Mouse (Mus musculus) gastrocnemius, adult 8-10 months (tissue): ENCODE data around the gene Lpcat2. TPM values are rescaled to one million over a fixed set of nuclear protein-coding genes. Genes with fewer than 3 reads are reported as not detected.
"Not testable (repeated sequence)": the region's sequence is repeated elsewhere in the genome, so short reads cannot be mapped to it uniquely, and the experiment has no call there.

Experiments used
- DNase-seq, 2 experiments: peaks; one replicate each; pipeline ENCODE4 v3.0.0; 2022; ENCODE audit warnings: low spot score in 2 of 2
- total RNA-seq, 4 experiments: library from RNA; stranded (reverse); gene quantifications; 2 replicates each; pipeline ENCODE4 v1.2.4; 2022

Lpcat2 gene
- total RNA-seq, 4 experiments from 2014 or later = 0.13 to 0.60 (median 0.23) TPM

- DNase-seq = no peak
Observed at GRCm38 (mm10) chr8:92853188-92853983, 1.8 kb upstream of the Lpcat2 start.

GRCm38 (mm10) chr8:92854673-92855072, 466 bp upstream of the Lpcat2 start:
- DNase-seq = no peak

- no peak for DNase-seq
Observed at GRCm38 (mm10) chr8:92856273-92856986, 1.3 kb downstream of the Lpcat2 start.

- DNase-seq = no peak
Observed at GRCm38 (mm10) chr8:92858475-92859182, 3.5 kb downstream of the Lpcat2 start.

- no peak for DNase-seq
Observed at GRCm38 (mm10) chr8:92861977-92862376, 6.8 kb downstream of the Lpcat2 start.

GRCm38 (mm10) chr8:92870281-92870680, 15.1 kb downstream of the Lpcat2 start:
- DNase-seq = no peak

- DNase-seq = no peak
Observed at GRCm38 (mm10) chr8:92872063-92872759, 17.1 kb downstream of the Lpcat2 start.

GRCm38 (mm10) chr8:92875795-92876194, 20.7 kb downstream of the Lpcat2 start:
- DNase-seq = no peak

- no peak for DNase-seq
Observed at GRCm38 (mm10) chr8:92881247-92881646, 26.1 kb downstream of the Lpcat2 start.

GRCm38 (mm10) chr8:92883771-92884170, 28.6 kb downstream of the Lpcat2 start:
- no peak for DNase-seq

GRCm38 (mm10) chr8:92892216-92892615, 37.1 kb downstream of the Lpcat2 start:
- not testable (repeated sequence) for DNase-seq

GRCm38 (mm10) chr8:92893870-92894269, 38.7 kb downstream of the Lpcat2 start:
- DNase-seq = no peak

GRCm38 (mm10) chr8:92895053-92895452, 39.9 kb downstream of the Lpcat2 start:
- no peak for DNase-seq

GRCm38 (mm10) chr8:92896056-92896455, 40.9 kb downstream of the Lpcat2 start:
- DNase-seq = no peak

- no peak for DNase-seq
Observed at GRCm38 (mm10) chr8:92896611-92897010, 41.5 kb downstream of the Lpcat2 start.

- no peak for DNase-seq
Observed at GRCm38 (mm10) chr8:92897794-92898193, 42.7 kb downstream of the Lpcat2 start.

- DNase-seq = no peak
Observed at GRCm38 (mm10) chr8:92899590-92899989, 44.5 kb downstream of the Lpcat2 start.

GRCm38 (mm10) chr8:92901107-92901506, 46.0 kb downstream of the Lpcat2 start, which contains the start of gene Capns2:
Capns2 (plus strand) TSS chr8:92901407.
- no peak for DNase-seq

GRCm38 (mm10) chr8:92902981-92903380, 47.8 kb downstream of the Lpcat2 start:
- no peak for DNase-seq

GRCm38 (mm10) chr8:92903488-92904135, 48.5 kb downstream of the Lpcat2 start:
- DNase-seq = no peak

GRCm38 (mm10) chr8:92906553-92906952, 51.4 kb downstream of the Lpcat2 start:
- DNase-seq = no peak
